Mouse (Mus musculus) frontal cortex, adult 2 months (tissue): ENCODE data around the gene Tomm6. TPM values are rescaled to one million over a fixed set of nuclear protein-coding genes. Genes with fewer than 3 reads are reported as not detected.

Experiments
- DNase-seq, 2 experiments: peaks; one replicate each; pipeline ENCODE4 v3.0.0; 2022; ENCODE audit warnings: low spot score in 1 of 2; ENCODE audit errors: extremely low spot score in 1 of 2
- polyA plus RNA-seq: library from polyadenylated mRNA; depleted of rRNA; stranded (reverse); fragments of >200 nt; gene quantifications from 2 replicates; pipeline ENCODE4 v1.2.3, GENCODE M21; 2012

Gene Tomm6
- polyA plus RNA-seq, 1 experiment = 143 TPM

- DNase-seq = peak in 1 of 2 experiments; percentile 36
Measured at GRCm38 (mm10) chr17:47695337-47695710, 7.1 kb upstream of the Tomm6 start.

GRCm38 (mm10) chr17:47694503-47695336, 6.5 kb upstream of the Tomm6 start, which contains the start of gene Prickle4:
TSS of gene Prickle4 (minus strand) at chr17:47694736.
- DNase-seq = peak; percentile 92 to 98

- no peak for DNase-seq
Measured at GRCm38 (mm10) chr17:47694442-47694502, 6.1 kb upstream of the Tomm6 start, which contains the start of gene Gm21981. TSS of gene Gm21981 (minus strand) at chr17:47694455.

- no peak for DNase-seq
Measured at GRCm38 (mm10) chr17:47693671-47694441, 5.7 kb upstream of the Tomm6 start.

- DNase-seq = no peak
Measured at GRCm38 (mm10) chr17:47691650-47692049, 3.5 kb upstream of the Tomm6 start.

- no peak for DNase-seq
Measured at GRCm38 (mm10) chr17:47689894-47690293, 1.7 kb upstream of the Tomm6 start.

- DNase-seq = peak; percentile 47 to 81
Measured at GRCm38 (mm10) chr17:47688608-47689575, 706 bp upstream of the Tomm6 start, which contains the start of gene Frs3. TSS of gene Frs3 (plus strand) at chr17:47689030.

GRCm38 (mm10) chr17:47687409-47688343, 510 bp downstream of the Tomm6 start:
- DNase-seq = peak; percentile 92 to 98

- no peak for DNase-seq
Measured at GRCm38 (mm10) chr17:47682836-47683235, 5.3 kb downstream of the Tomm6 start.

- no peak for DNase-seq
Measured at GRCm38 (mm10) chr17:47678702-47679101, 9.5 kb downstream of the Tomm6 start.

GRCm38 (mm10) chr17:47678238-47678637, 9.9 kb downstream of the Tomm6 start:
- DNase-seq = no peak

GRCm38 (mm10) chr17:47676581-47676980, 11.6 kb downstream of the Tomm6 start:
- peak; percentile 62 to 91 for DNase-seq

GRCm38 (mm10) chr17:47672311-47673111, 15.7 kb downstream of the Tomm6 start:
- peak in 1 of 2 experiments; percentile 48 for DNase-seq

- DNase-seq = no peak
Measured at GRCm38 (mm10) chr17:47671988-47672310, 16.2 kb downstream of the Tomm6 start.

- DNase-seq = no peak
Measured at GRCm38 (mm10) chr17:47669166-47669565, 19.0 kb downstream of the Tomm6 start.

- DNase-seq = no peak
Measured at GRCm38 (mm10) chr17:47664474-47664873, 23.7 kb downstream of the Tomm6 start.

GRCm38 (mm10) chr17:47663009-47663713, 25.0 kb downstream of the Tomm6 start:
- DNase-seq = no peak

GRCm38 (mm10) chr17:47658741-47659243, 29.4 kb downstream of the Tomm6 start:
- no peak for DNase-seq
